Mouse (Mus musculus) midbrain, embryonic 11.5 days (tissue): ENCODE measurements around the gene Frmpd3. TPM values are rescaled to one million over a fixed set of nuclear protein-coding genes. Genes with fewer than 3 reads are reported as not detected.
"Not testable (repeated sequence)": the region's sequence is repeated elsewhere in the genome, so short reads cannot be mapped to it uniquely, and the experiment has no call there.

Experiments used
- ATAC-seq: fragments of 200-750 bp; cut with Nextera tagmentation; 2 replicates; pipeline ENCODE4 v1.8.0; 2017; ENCODE audit warnings: moderate TSS enrichment, moderate library complexity; ENCODE audit not compliant: low FRiP score
- DNase-seq: peaks from one replicate; pipeline ENCODE4 v3.0.0; 2015; ENCODE audit warnings: low spot score; ENCODE audit errors: missing footprints
- H3K27ac ChIP-seq: fragments of 300-500 bp; sonication (generic); 2 replicates; pipeline ENCODE4 v1.5.1; 2014; ENCODE audit warnings: low read depth, low read length
- H3K27me3 ChIP-seq: fragments of 300-500 bp; sonication (generic); 2 replicates; pipeline ENCODE4 v1.6.1; 2014; ENCODE audit warnings: mild to moderate bottlenecking, low read length, moderate library complexity, mixed read lengths; ENCODE audit not compliant: control insufficient read depth, insufficient read depth
- H3K36me3 ChIP-seq: fragments of 300-500 bp; sonication (generic); 2 replicates; pipeline ENCODE4 v1.6.1; 2014; ENCODE audit warnings: mild to moderate bottlenecking, low read length, moderate library complexity, mixed read lengths; ENCODE audit not compliant: control insufficient read depth, insufficient read depth
- H3K4me1 ChIP-seq: fragments of 300-500 bp; sonication (generic); 2 replicates; pipeline ENCODE4 v1.6.1; 2014; ENCODE audit warnings: low read length; ENCODE audit not compliant: control insufficient read depth, insufficient read depth
- H3K4me2 ChIP-seq: fragments of 300-500 bp; sonication (generic); 2 replicates; pipeline ENCODE4 v1.6.1; 2014; ENCODE audit warnings: mild to moderate bottlenecking, moderate library complexity
- H3K4me3 ChIP-seq: fragments of 300-500 bp; sonication (generic); 2 replicates; pipeline ENCODE4 v1.5.1; 2014; ENCODE audit warnings: low read depth, low read length
- H3K9ac ChIP-seq: fragments of 300-500 bp; sonication (generic); 2 replicates; pipeline ENCODE4 v1.6.1; 2014; ENCODE audit warnings: low read length
- H3K9me3 ChIP-seq: fragments of 300-500 bp; sonication (generic); 2 replicates; pipeline ENCODE4 v1.6.1; 2016; ENCODE audit warnings: low read length; ENCODE audit not compliant: control insufficient read depth
- WGBS: fragments of 180-500 bp; shearing (Covaris S2); extraction: QIAGEN DNeasy Blood & Tissue Kit; methylation state at CpG from one replicate; pipeline ENCODE4 v1.1.7; 2014; 5-methylcytosine and 5-hydroxymethylcytosine counted together
- polyA plus RNA-seq: library from polyadenylated mRNA; unstranded; fragments of >200 nt; fragmentation: Nextera tagmentation; extraction: Ambion mirVana; gene quantifications from 2 replicates; pipeline ENCODE4 v1.2.1, GENCODE M21; 2014

Gene Frmpd3
- polyA plus RNA-seq: 0.63 and 1.7 TPM in 2 replicates

GRCm38 (mm10) chrX:140341656-140342392 is at the start of gene Frmpd3:
Frmpd3 (plus strand) TSS chrX:140342263.
- DNase-seq (peak; percentile 89), ATAC-seq (peak; percentile 85)
- Histone ChIP-seq H3K36me3 (no peaks in the 10 kb centered on the region), H3K9ac (peak within 1 kb of the TSS; percentile 58), H3K27ac (no peak within 1 kb of the TSS), H3K4me2 (peak within 1 kb of the TSS; percentile 58), H3K27me3 (peaks cover 33% of the 10 kb centered on the region), H3K4me3 (peak within 1 kb of the TSS; percentile 34), H3K9me3 (no peaks in the 10 kb centered on the region), H3K4me1 (no peaks in the 10 kb centered on the region)
- 26% methylated on average over 23 of the region's 24 CpGs for WGBS

GRCm38 (mm10) chrX:140303731-140304130 is 38.3 kb upstream of the Frmpd3 start:
- no peak overlapping the region for H3K4me2 ChIP-seq
- H3K4me3 ChIP-seq: no peak overlapping the region
- H3K9me3 ChIP-seq: no peaks in the 10 kb centered on the region
- peaks cover 13% of the 10 kb centered on the region for H3K27me3 ChIP-seq
- ATAC-seq (no peak), DNase-seq (no peak)
- 77% methylated on average over 4 of the region's 4 CpGs for WGBS
- H3K4me1 ChIP-seq: no peaks in the 10 kb centered on the region
- H3K9ac ChIP-seq: no peak overlapping the region
- H3K27ac ChIP-seq: no peak overlapping the region
- H3K36me3 ChIP-seq: no peaks in the 10 kb centered on the region

GRCm38 (mm10) chrX:140305652-140306051 is 36.4 kb upstream of the Frmpd3 start:
- no peaks in the 10 kb centered on the region for H3K4me1 ChIP-seq
- H3K9ac ChIP-seq: no peak overlapping the region
- H3K4me2 ChIP-seq: no peak overlapping the region
- H3K36me3 ChIP-seq: no peaks in the 10 kb centered on the region
- peaks cover 14% of the 10 kb centered on the region for H3K27me3 ChIP-seq
- 65% methylated on average over 7 of the region's 7 CpGs for WGBS
- no peak overlapping the region for H3K4me3 ChIP-seq
- no peak overlapping the region for H3K27ac ChIP-seq
- DNase-seq: no peak
- H3K9me3 ChIP-seq: no peaks in the 10 kb centered on the region
- no peak; the same call in 1 of the 2 replicates for ATAC-seq

- peaks cover 3% of the 10 kb centered on the region for H3K27me3 ChIP-seq
Measured at GRCm38 (mm10) chrX:140317931-140318330, 24.1 kb upstream of the Frmpd3 start.

GRCm38 (mm10) chrX:140319131-140319530 is 22.9 kb upstream of the Frmpd3 start:
- peaks cover 3% of the 10 kb centered on the region for H3K27me3 ChIP-seq
- H3K4me1 ChIP-seq: no peaks in the 10 kb centered on the region
- no peak overlapping the region for H3K4me3 ChIP-seq
- no peak overlapping the region for H3K4me2 ChIP-seq
- H3K27ac ChIP-seq: no peak overlapping the region
- no peaks in the 10 kb centered on the region for H3K36me3 ChIP-seq
- no peaks in the 10 kb centered on the region for H3K9me3 ChIP-seq
- WGBS: 84% methylated on average over 6 of the region's 6 CpGs
- no peak for ATAC-seq
- no peak overlapping the region for H3K9ac ChIP-seq
- no peak for DNase-seq

More at GRCm38 (mm10) chrX:140317931-140318330, 24.1 kb upstream of the Frmpd3 start:
- Histone ChIP-seq H3K36me3 (no peaks in the 10 kb centered on the region), H3K9ac (no peak overlapping the region), H3K27ac (no peak overlapping the region), H3K9me3 (no peaks in the 10 kb centered on the region), H3K4me2 (no peak overlapping the region), H3K4me3 (no peak overlapping the region), H3K4me1 (no peaks in the 10 kb centered on the region)
- no peak for DNase-seq
- no peak for ATAC-seq
- WGBS: 72% methylated on average over 4 of the region's 4 CpGs

GRCm38 (mm10) chrX:140320671-140321070 is 21.4 kb upstream of the Frmpd3 start:
- H3K4me2 ChIP-seq, H3K27me3 ChIP-seq: not testable (repeated sequence)
- 88% methylated on average over 1 of the region's 1 CpGs for WGBS

GRCm38 (mm10) chrX:140342393-140343163 is 515 bp downstream of the Frmpd3 start:
- WGBS: 26% methylated on average over 23 of the region's 25 CpGs
- H3K27ac ChIP-seq: no peak overlapping the region

More at GRCm38 (mm10) chrX:140320671-140321070, 21.4 kb upstream of the Frmpd3 start:
- DNase-seq, H3K4me1 ChIP-seq, H3K36me3 ChIP-seq, ATAC-seq, H3K27ac ChIP-seq, H3K9me3 ChIP-seq, H3K9ac ChIP-seq, H3K4me3 ChIP-seq: not testable (repeated sequence)

GRCm38 (mm10) chrX:140375628-140376027 is 33.6 kb downstream of the Frmpd3 start:
- H3K4me2 ChIP-seq: no peak overlapping the region
- no peak overlapping the region for H3K4me3 ChIP-seq
- 44% methylated on average over 4 of the region's 4 CpGs for WGBS
- no peaks in the 10 kb centered on the region for H3K9me3 ChIP-seq
- 0 out of 2 replicates have a peak, but pooled peaks have one; percentile 46 for ATAC-seq
- H3K27ac ChIP-seq: no peak overlapping the region
- peaks cover 7% of the 10 kb centered on the region for H3K27me3 ChIP-seq
- H3K9ac ChIP-seq: no peak overlapping the region
- DNase-seq: no peak
- no peaks in the 10 kb centered on the region for H3K36me3 ChIP-seq
- no peaks in the 10 kb centered on the region for H3K4me1 ChIP-seq

More at GRCm38 (mm10) chrX:140342393-140343163, 515 bp downstream of the Frmpd3 start:
- ATAC-seq (peak; percentile 71), DNase-seq (peak; percentile 90)
- Histone ChIP-seq H3K4me2 (peak overlapping the region; percentile 58), H3K9me3 (no peaks in the 10 kb centered on the region), H3K27me3 (peaks cover 33% of the 10 kb centered on the region), H3K4me3 (peak overlapping the region; percentile 34), H3K9ac (peak overlapping the region; percentile 58), H3K36me3 (no peaks in the 10 kb centered on the region), H3K4me1 (no peaks in the 10 kb centered on the region)

- ATAC-seq (no peak), DNase-seq (no peak)
- no peak overlapping the region for H3K9ac ChIP-seq
- no peaks in the 10 kb centered on the region for H3K9me3 ChIP-seq
- no peak overlapping the region for H3K4me3 ChIP-seq
- 48% methylated on average over 3 of the region's 3 CpGs for WGBS
- no peaks in the 10 kb centered on the region for H3K36me3 ChIP-seq
- H3K4me2 ChIP-seq: no peak overlapping the region
- H3K27me3 ChIP-seq: peaks cover 14% of the 10 kb centered on the region
- no peak overlapping the region for H3K27ac ChIP-seq
- no peaks in the 10 kb centered on the region for H3K4me1 ChIP-seq
Measured at GRCm38 (mm10) chrX:140399986-140400385, 57.9 kb downstream of the Frmpd3 start.
